Mouse (Mus musculus) lung, adult 2 months (tissue): ENCODE measurements around the gene Tmem114. TPM values are rescaled to one million over a fixed set of nuclear protein-coding genes. Genes with fewer than 3 reads are reported as not detected.

Source experiments
- DNase-seq: peaks from one replicate; pipeline ENCODE4 v3.0.0; 2022
- H3K4me1 ChIP-seq: fragments of 200-500 bp; 2 replicates; pipeline ENCODE4 v1.6.1; 2011; ENCODE audit warnings: low read length; ENCODE audit not compliant: control insufficient read depth, insufficient read depth
- H3K4me3 ChIP-seq: fragments of 200-500 bp; replicated peaks from 2 replicates; pipeline ENCODE3; 2011; ENCODE audit warnings: low read depth, mild to moderate bottlenecking, control low read depth, low read length; ENCODE audit errors: extremely low read depth
- CTCF ChIP-seq: fragments of 200-500 bp; IDR thresholded peaks from 2 replicates; pipeline ENCODE4 v1.5.1; 2011; ENCODE audit warnings: mild to moderate bottlenecking, low read length, control low read depth; ENCODE audit not compliant: insufficient read depth
- POLR2A ChIP-seq: fragments of 200-500 bp; IDR thresholded peaks from 2 replicates; pipeline ENCODE4 v1.6.1; 2011; ENCODE audit warnings: low read depth, mild to moderate bottlenecking, control low read depth, low read length, borderline replicate concordance; ENCODE audit errors: extremely low read depth
- WGBS: fragments of 180-500 bp; shearing (Covaris S2); methylation state at CpG from one replicate; pipeline ENCODE4 v1.1.7; 2018; 5-methylcytosine and 5-hydroxymethylcytosine counted together
- polyA plus RNA-seq: library from polyadenylated mRNA; depleted of rRNA; stranded (reverse); fragments of >200 nt; gene quantifications from 2 replicates; pipeline ENCODE4 v1.2.3, GENCODE M21; 2012; rRNA removed

Gene Tmem114
- polyA plus RNA-seq, 1 experiment, result not detected

DNA sequence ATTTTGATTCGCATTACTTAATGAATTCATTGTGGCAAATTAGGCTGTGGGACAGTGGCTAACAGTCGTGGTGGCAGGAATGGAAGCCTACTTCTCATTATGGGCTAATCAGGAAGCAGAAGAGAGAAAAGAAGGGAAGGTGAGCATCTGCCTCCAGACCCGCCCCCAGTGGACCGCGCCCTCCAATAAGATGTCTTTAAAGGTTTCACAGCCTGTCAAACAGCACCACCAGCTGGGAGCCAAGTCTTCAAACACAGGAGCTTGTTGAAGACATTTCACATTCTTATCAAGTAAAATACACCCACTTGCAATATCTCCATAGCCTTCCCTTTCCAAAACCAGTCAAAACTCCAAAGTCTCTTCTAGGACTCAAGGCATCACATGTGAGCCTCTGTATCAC, 39.3 kb downstream of the Tmem114 start:
- TF ChIP-seq CTCF (no peak), POLR2A (no peak)
- Histone ChIP-seq H3K4me3 (no peak overlapping the region), H3K4me1 (no peaks in the 10 kb centered on the region)
- 61% methylated on average over 5 of the region's 5 CpGs for WGBS
- no peak for DNase-seq

DNA sequence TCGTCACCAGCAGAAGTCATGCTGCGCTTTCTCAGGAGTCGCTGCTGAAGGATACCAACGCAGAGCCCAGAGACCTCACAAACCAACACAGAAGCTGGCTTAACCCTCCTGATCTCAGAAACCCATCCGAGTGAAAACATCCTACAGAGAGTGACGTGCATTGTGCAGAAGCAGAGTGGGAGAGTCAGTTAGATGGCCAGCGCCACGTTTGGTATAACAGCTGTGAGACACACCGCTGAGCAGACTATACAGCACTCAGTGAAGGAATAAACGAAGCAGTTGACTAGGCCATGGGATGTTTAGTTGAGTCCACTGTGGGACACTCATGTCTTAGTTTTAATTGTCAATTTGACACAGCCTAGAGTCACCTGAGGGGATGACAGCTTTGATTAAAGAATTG, 40.2 kb downstream of the Tmem114 start:
- no peak overlapping the region for H3K4me3 ChIP-seq
- TF ChIP-seq CTCF (no peak), POLR2A (no peak)
- no peak for DNase-seq
- WGBS, result 76% methylated on average over 10 of the region's 10 CpGs
- H3K4me1 ChIP-seq, result no peaks in the 10 kb centered on the region

DNA sequence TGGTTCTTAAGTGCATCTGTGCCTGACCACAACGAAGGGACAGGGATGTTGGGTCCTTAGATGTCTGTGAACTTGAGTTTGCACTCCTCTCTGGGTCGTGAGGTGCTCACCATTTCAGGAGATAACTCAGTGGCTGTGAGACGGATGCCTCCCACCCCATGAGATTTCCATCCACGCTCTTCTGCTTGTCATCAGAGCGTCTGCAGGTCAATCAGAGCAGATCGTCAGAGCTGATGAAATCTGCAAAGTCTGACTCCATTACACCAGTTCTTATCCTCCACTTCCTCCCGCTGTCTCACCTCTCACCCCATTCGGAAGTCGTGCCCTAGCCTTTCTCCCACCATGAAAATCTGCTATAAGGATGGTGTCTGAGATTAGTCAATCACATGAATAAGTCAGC, 41.5 kb downstream of the Tmem114 start:
- H3K4me1 ChIP-seq, result no peaks in the 10 kb centered on the region
- no peak for DNase-seq
- WGBS, result 70% methylated on average over 9 of the region's 9 CpGs
- no peak overlapping the region for H3K4me3 ChIP-seq
- TF ChIP-seq POLR2A, result no peak
- no peak for TF ChIP-seq CTCF

DNA sequence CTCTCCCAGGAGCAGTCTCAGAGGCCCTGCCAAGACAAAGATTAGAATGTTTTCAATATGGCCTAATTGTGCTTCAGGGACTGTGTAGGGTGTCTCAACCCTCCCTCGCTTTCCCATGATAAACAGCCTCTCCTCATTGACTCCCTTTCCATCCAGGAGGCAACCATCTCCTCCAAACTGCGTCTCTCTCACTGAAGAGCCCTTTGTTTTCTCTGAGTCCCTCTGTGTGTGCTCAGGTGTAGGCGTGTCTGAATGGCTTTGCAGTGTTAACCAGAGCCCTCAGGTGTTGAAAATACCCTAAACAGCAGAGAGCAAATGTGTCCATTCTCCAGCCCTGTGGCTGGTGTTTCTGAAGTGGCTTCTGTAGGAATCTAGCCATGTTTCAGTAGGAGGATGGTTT, 61.9 kb downstream of the Tmem114 start:
- Histone ChIP-seq H3K4me1 (no peaks in the 10 kb centered on the region), H3K4me3 (no peak overlapping the region)
- TF ChIP-seq CTCF, result no peak
- TF ChIP-seq POLR2A, result no peak
- DNase-seq, result no peak
- WGBS, result 44% methylated on average over 3 of the region's 3 CpGs

Other genes starting within 250 kb of the Tmem114 start
- gene Mettl22, start 45.7 kb upstream of the Tmem114 start, polyA plus RNA-seq, result 16.5 and 24.2 TPM in 2 replicates
- gene Abat, start 88.3 kb upstream of the Tmem114 start, polyA plus RNA-seq, result 3.2 and 4.2 TPM in 2 replicates
- 47.8 and 55.4 TPM in 2 replicates for gene Pmm2, start 212.5 kb upstream of the Tmem114 start, polyA plus RNA-seq
- gene Tmem186, start 212.6 kb upstream of the Tmem114 start, polyA plus RNA-seq, result 7.7 and 8.2 TPM in 2 replicates
- 89.5 and 94.0 TPM in 2 replicates for gene Carhsp1, start 247.0 kb upstream of the Tmem114 start, polyA plus RNA-seq